ENCODE assay signal across 8 mouse cellular contexts in genomic region chr4:140961467-140962206, GRCm38 (mm10). TPM values are rescaled to one million over a fixed set of nuclear protein-coding genes. Genes with fewer than 3 reads are reported as not detected.
DNase-seq lines count a peak whose midpoint lies in the region; ATAC-seq lines count a peak whose summit lies in the region.

No protein-coding gene starts in this region.

- H3K27me3 ChIP-seq in kidney, embryonic 14.5 days (ENCODE audit: control insufficient read depth, insufficient read depth, low read length), result no peaks in the 10 kb centered on the region
- H3K27me3 ChIP-seq in hindbrain, embryonic 13.5 days, result no peaks in the 10 kb centered on the region; the same call in 1 of the 2 replicates

- H3K4me3 ChIP-seq in kidney, embryonic 14.5 days (ENCODE audit: low read length), result peak overlapping the region; percentile 72
- H3K4me3 ChIP-seq in hindbrain, embryonic 13.5 days, result peak overlapping the region; percentile 89

- H3K9me3 ChIP-seq in kidney, embryonic 14.5 days (ENCODE audit: control insufficient read depth, low read length), result no peaks in the 10 kb centered on the region
- no peaks in the 10 kb centered on the region for H3K9me3 ChIP-seq in hindbrain, embryonic 13.5 days

- peak overlapping the region; percentile 81 for H3K9ac ChIP-seq in kidney, embryonic 14.5 days (ENCODE audit: low read depth, low read length)
- H3K9ac ChIP-seq in hindbrain, embryonic 13.5 days, result peak overlapping the region; percentile 97

- WGBS in kidney, embryonic 14.5 days, result under 1% methylated on average over 38 of the region's 38 CpGs
- WGBS in hindbrain, embryonic 13.5 days, result 2% methylated on average over 38 of the region's 38 CpGs

- H3K27ac ChIP-seq in kidney, embryonic 14.5 days (ENCODE audit: low read depth, low read length), result peak overlapping the region; percentile 53
- peak overlapping the region; percentile 94 for H3K27ac ChIP-seq in hindbrain, embryonic 13.5 days

- peak overlapping the region; percentile 82 for H3K4me2 ChIP-seq in kidney, embryonic 14.5 days (replicated peaks; ENCODE audit: low read depth, low read length)
- peak overlapping the region; percentile 97 for H3K4me2 ChIP-seq in hindbrain, embryonic 13.5 days

- H3K36me3 ChIP-seq in kidney, embryonic 14.5 days (ENCODE audit: control insufficient read depth, insufficient read depth, low read length), result peaks cover 8% of the 10 kb centered on the region
- peaks cover 9% of the 10 kb centered on the region for H3K36me3 ChIP-seq in hindbrain, embryonic 13.5 days

- no peak for DNase-seq in kidney, postnatal 25 days
- peak; percentile 36 for DNase-seq in brain, adult 2 months (ENCODE audit: low read depth, low spot score)
- no peak for DNase-seq in right cerebral cortex, postnatal 36 days (ENCODE audit: low spot score in 2 of 2)
- DNase-seq in ovary, postnatal 14 days (ENCODE audit: low spot score), result no peak
- DNase-seq in urinary bladder, adult 18-20 months (ENCODE audit: low spot score in 2 of 2), result no peak

- H3K4me1 ChIP-seq in kidney, embryonic 14.5 days (ENCODE audit: control insufficient read depth, insufficient read depth, low read length), result peaks cover 24% of the 10 kb centered on the region
- H3K4me1 ChIP-seq in hindbrain, embryonic 13.5 days (replicated peaks), result peaks cover 50% of the 10 kb centered on the region

- ATAC-seq in kidney, embryonic 14.5 days (ENCODE audit: low FRiP score, low TSS enrichment), result no peak; the same call in none of the 2 replicates
- peak; percentile 19 for ATAC-seq in hindbrain, embryonic 13.5 days (ENCODE audit: low FRiP score)
- ATAC-seq in megakaryocyte progenitor cell, adult 5-6 weeks (replicated peaks; ENCODE audit: poor library complexity), result peak; percentile 2

RNA-seq across cellular contexts. Expression of gene Sdhb, which starts 0.6 kb away (rescaled TPM):
- 442 and 499 TPM in 2 replicates for polyA plus RNA-seq in kidney, embryonic 14.5 days (2014; fragmentation: Nextera tagmentation; extraction: Ambion mirVana)
- polyA plus RNA-seq in hindbrain, embryonic 13.5 days (2015; fragmentation: Nextera tagmentation; extraction: Ambion mirVana), result 442 and 459 TPM in 2 replicates
- 160 and 167 TPM in 2 replicates for total RNA-seq in megakaryocyte progenitor cell, adult 5-6 weeks (2015)
- 91.4 and 129 TPM in 2 replicates for total RNA-seq in megakaryocyte progenitor cell, adult 5-6 weeks (2017)

RNA-seq across cellular contexts. Expression of gene Atp13a2, which starts 25.0 kb away (rescaled TPM):
- polyA plus RNA-seq in kidney, embryonic 14.5 days (2014; fragmentation: Nextera tagmentation; extraction: Ambion mirVana), result 26.5 and 39.5 TPM in 2 replicates
- 140 TPM in 2 replicates for polyA plus RNA-seq in hindbrain, embryonic 13.5 days (2015; fragmentation: Nextera tagmentation; extraction: Ambion mirVana)
- total RNA-seq in megakaryocyte progenitor cell, adult 5-6 weeks (2015), result 9.0 and 13.1 TPM in 2 replicates
- total RNA-seq in megakaryocyte progenitor cell, adult 5-6 weeks (2017), result 19.2 and 23.4 TPM in 2 replicates

RNA-seq across cellular contexts. Expression of gene Mfap2, which starts 48.6 kb away (rescaled TPM):
- 412 and 476 TPM in 2 replicates for polyA plus RNA-seq in kidney, embryonic 14.5 days (2014; fragmentation: Nextera tagmentation; extraction: Ambion mirVana)
- 198 and 227 TPM in 2 replicates for polyA plus RNA-seq in hindbrain, embryonic 13.5 days (2015; fragmentation: Nextera tagmentation; extraction: Ambion mirVana)
- not detected in 2 replicates for total RNA-seq in megakaryocyte progenitor cell, adult 5-6 weeks (2015)
- not detected in 2 replicates for total RNA-seq in megakaryocyte progenitor cell, adult 5-6 weeks (2017)

RNA-seq across cellular contexts. Expression of gene Padi2, which starts 55.5 kb away (rescaled TPM):
- polyA plus RNA-seq in kidney, embryonic 14.5 days (2014; fragmentation: Nextera tagmentation; extraction: Ambion mirVana), result 13.9 and 22.6 TPM in 2 replicates
- 0.89 and 1.1 TPM in 2 replicates for polyA plus RNA-seq in hindbrain, embryonic 13.5 days (2015; fragmentation: Nextera tagmentation; extraction: Ambion mirVana)
- 5.5 and 5.7 TPM in 2 replicates for total RNA-seq in megakaryocyte progenitor cell, adult 5-6 weeks (2015)
- 4.8 and 5.0 TPM in 2 replicates for total RNA-seq in megakaryocyte progenitor cell, adult 5-6 weeks (2017)
